Mouse (Mus musculus): ENCODE measurements around the gene Nanos3. TPM values are rescaled to one million over a fixed set of nuclear protein-coding genes. Genes with fewer than 3 reads are reported as not detected.

Gene Nanos3
- polyA plus RNA-seq, 1 experiment from 2014 or later = 3.0 TPM

- H3K27me3 ChIP-seq (ENCODE audit: low read depth, poor library complexity, severe bottlenecking) = no peaks in the 10 kb centered on the region
- WGBS = 93% methylated on average over 5 of the region's 5 CpGs
- DNase-seq (ENCODE audit: low spot score) = no peak
- H3K27ac ChIP-seq (replicated peaks) = no peak overlapping the region
- H3K4me1 ChIP-seq = 0 out of 2 replicates have a peak, but pooled peaks cover 6% of the 10 kb centered on the region
- H3K4me3 ChIP-seq = no peak overlapping the region
- H3K36me3 ChIP-seq = peaks cover 55% of the 10 kb centered on the region
- no peaks in the 10 kb centered on the region for H3K9me3 ChIP-seq (replicated peaks)
Measured at GRCm38 (mm10) chr8:84170096-84170495, 14.9 kb downstream of the Nanos3 start.

GRCm38 (mm10) chr8:84167696-84168095 is 17.3 kb downstream of the Nanos3 start:
- WGBS = 86% methylated on average over 2 of the region's 2 CpGs
- peaks cover 37% of the 10 kb centered on the region for H3K36me3 ChIP-seq
- no peaks in the 10 kb centered on the region for H3K27me3 ChIP-seq (ENCODE audit: low read depth, poor library complexity, severe bottlenecking)
- no peaks in the 10 kb centered on the region for H3K9me3 ChIP-seq (replicated peaks)
- DNase-seq (ENCODE audit: low spot score) = no peak
- H3K4me3 ChIP-seq = no peak overlapping the region
- H3K27ac ChIP-seq (replicated peaks) = no peak overlapping the region
- H3K4me1 ChIP-seq = 0 out of 2 replicates have a peak, but pooled peaks cover 6% of the 10 kb centered on the region

GRCm38 (mm10) chr8:84157620-84158019 is 27.4 kb downstream of the Nanos3 start:
- Histone ChIP-seq H3K36me3 (peaks cover 11% of the 10 kb centered on the region; the same call in 1 of the 2 replicates), H3K4me3 (no peak overlapping the region), H3K9me3 (replicated peaks) (no peaks in the 10 kb centered on the region), H3K4me1 (no peaks in the 10 kb centered on the region), H3K27me3 (ENCODE audit: low read depth, poor library complexity, severe bottlenecking) (no peaks in the 10 kb centered on the region), H3K27ac (replicated peaks) (no peak overlapping the region)
- 93% methylated on average over 4 of the region's 4 CpGs for WGBS
- no peak for DNase-seq (ENCODE audit: low spot score)

- Histone ChIP-seq H3K9me3 (replicated peaks) (no peaks in the 10 kb centered on the region), H3K27ac (replicated peaks) (no peak overlapping the region), H3K4me3 (no peak overlapping the region), H3K4me1 (peaks cover 28% of the 10 kb centered on the region), H3K36me3 (peaks cover 11% of the 10 kb centered on the region), H3K27me3 (ENCODE audit: low read depth, poor library complexity, severe bottlenecking) (peaks cover 8% of the 10 kb centered on the region; the same call in 1 of the 2 replicates)
- WGBS = 83% methylated on average over 3 of the region's 3 CpGs
- DNase-seq (ENCODE audit: low spot score) = no peak
Measured at GRCm38 (mm10) chr8:84149181-84149580, 35.8 kb downstream of the Nanos3 start.

DNA sequence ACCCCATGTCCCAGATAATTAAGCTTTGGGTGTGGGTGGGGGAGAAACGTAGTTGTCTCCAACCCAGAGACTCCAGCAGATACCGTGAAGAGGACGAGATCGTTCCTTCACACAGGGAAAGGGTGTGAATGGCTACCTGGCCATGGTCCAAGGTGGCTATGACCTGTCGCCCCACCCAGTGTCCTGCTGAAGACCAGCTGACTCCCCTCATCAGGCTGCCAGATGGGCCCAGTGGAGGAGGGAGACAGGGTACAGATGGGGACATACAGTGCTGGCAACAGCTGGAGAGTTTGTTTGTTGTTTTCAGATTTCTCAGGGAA is 36.5 kb downstream of the Nanos3 start:
- peak overlapping the region; percentile 88 for H3K27ac ChIP-seq (replicated peaks)
- WGBS = 97% methylated on average over 5 of the region's 5 CpGs

GRCm38 (mm10) chr8:84147769-84148530 is 37.1 kb downstream of the Nanos3 start, which contains the start of the genes Cc2d1a and 4930432K21Rik:
Gene Cc2d1a, minus strand, starts transcription at chr8:84147936.
Gene 4930432K21Rik, plus strand, starts transcription at chr8:84148025.
- 17% methylated on average over 49 of the region's 49 CpGs for WGBS
- DNase-seq (ENCODE audit: low spot score) = peak; percentile 91
- Histone ChIP-seq H3K36me3 (peaks cover 23% of the 10 kb centered on the region), H3K4me3 (peak within 1 kb of the TSS; percentile 80), H3K9me3 (replicated peaks) (no peaks in the 10 kb centered on the region), H3K27ac (replicated peaks) (peak within 1 kb of the TSS; percentile 88), H3K4me1 (peaks cover 28% of the 10 kb centered on the region), H3K27me3 (ENCODE audit: low read depth, poor library complexity, severe bottlenecking) (peaks cover 8% of the 10 kb centered on the region; the same call in 1 of the 2 replicates)

More for the DNA sequence above, 36.5 kb downstream of the Nanos3 start:
- H3K27me3 ChIP-seq (ENCODE audit: low read depth, poor library complexity, severe bottlenecking) = peaks cover 8% of the 10 kb centered on the region; the same call in 1 of the 2 replicates
- no peaks in the 10 kb centered on the region for H3K9me3 ChIP-seq (replicated peaks)
- H3K36me3 ChIP-seq = peaks cover 18% of the 10 kb centered on the region
- peaks cover 28% of the 10 kb centered on the region for H3K4me1 ChIP-seq
- no peak for DNase-seq (ENCODE audit: low spot score)
- peak overlapping the region; percentile 80 for H3K4me3 ChIP-seq

DNA sequence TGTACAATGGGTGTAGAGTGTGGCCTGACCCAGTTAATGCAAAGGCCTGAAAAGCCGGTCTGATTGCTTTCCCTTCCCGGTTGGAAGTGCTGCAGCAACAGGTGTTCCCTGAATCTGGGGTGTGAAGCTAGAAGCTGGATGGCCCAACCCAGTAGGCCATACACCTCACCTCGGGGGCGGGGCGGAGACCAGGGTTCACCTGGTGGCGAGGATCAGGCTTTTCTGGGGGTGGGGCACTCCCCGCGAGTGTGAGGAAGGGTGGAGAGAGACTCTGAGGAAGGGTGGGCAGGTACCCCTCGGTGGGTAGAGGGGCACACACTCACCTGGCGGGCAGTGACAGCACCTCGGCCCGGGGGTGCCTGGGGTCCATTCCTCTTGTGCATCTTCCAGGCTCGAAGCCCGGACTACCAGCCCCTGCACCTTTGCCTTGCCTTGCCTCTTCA is 37.7 kb downstream of the Nanos3 start:
- no peak for DNase-seq (ENCODE audit: low spot score)
- Histone ChIP-seq H3K4me1 (peaks cover 28% of the 10 kb centered on the region), H3K27ac (replicated peaks) (peak overlapping the region; percentile 88), H3K4me3 (peak overlapping the region; percentile 80), H3K27me3 (ENCODE audit: low read depth, poor library complexity, severe bottlenecking) (peaks cover 8% of the 10 kb centered on the region; the same call in 1 of the 2 replicates), H3K36me3 (peaks cover 29% of the 10 kb centered on the region), H3K9me3 (replicated peaks) (no peaks in the 10 kb centered on the region)
- WGBS = 8% methylated on average over 14 of the region's 14 CpGs

GRCm38 (mm10) chr8:84144636-84145245 is 40.3 kb downstream of the Nanos3 start:
- Histone ChIP-seq H3K9me3 (replicated peaks) (no peaks in the 10 kb centered on the region), H3K4me3 (no peak overlapping the region), H3K27ac (replicated peaks) (no peak overlapping the region), H3K27me3 (ENCODE audit: low read depth, poor library complexity, severe bottlenecking) (peaks cover 8% of the 10 kb centered on the region; the same call in 1 of the 2 replicates), H3K36me3 (peaks cover 54% of the 10 kb centered on the region), H3K4me1 (peaks cover 28% of the 10 kb centered on the region)
- 92% methylated on average over 8 of the region's 8 CpGs for WGBS
- DNase-seq (ENCODE audit: low spot score) = no peak

GRCm38 (mm10) chr8:84140838-84141237 is 44.2 kb downstream of the Nanos3 start:
- Histone ChIP-seq H3K27me3 (ENCODE audit: low read depth, poor library complexity, severe bottlenecking) (no peaks in the 10 kb centered on the region), H3K36me3 (peaks cover 91% of the 10 kb centered on the region), H3K4me3 (no peak overlapping the region), H3K27ac (replicated peaks) (no peak overlapping the region), H3K9me3 (replicated peaks) (no peaks in the 10 kb centered on the region), H3K4me1 (peaks cover under 1% of the 10 kb centered on the region; the same call in 1 of the 2 replicates)
- WGBS = 92% methylated on average over 4 of the region's 4 CpGs
- DNase-seq (ENCODE audit: low spot score) = no peak

DNA sequence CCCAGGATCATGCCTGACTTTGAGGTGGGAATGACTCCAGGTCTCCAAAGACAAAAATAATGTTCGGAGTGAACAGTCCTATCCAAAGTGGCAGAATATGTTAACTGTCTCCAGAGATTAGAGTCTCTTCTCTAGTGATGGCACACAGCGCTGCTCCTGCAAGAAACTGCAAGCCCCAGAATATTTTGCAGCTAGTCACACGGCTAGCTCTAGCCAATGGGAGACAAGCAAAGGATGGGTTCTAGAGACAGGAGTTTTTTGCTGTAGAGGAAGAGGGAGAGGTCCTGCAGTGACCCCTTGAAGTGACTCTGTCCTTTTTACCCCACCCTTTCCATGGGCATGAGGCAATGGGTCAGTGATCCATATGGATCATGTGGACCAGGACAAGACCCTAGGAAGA is 47.2 kb downstream of the Nanos3 start:
- no peak for DNase-seq (ENCODE audit: low spot score)
- Histone ChIP-seq H3K27me3 (ENCODE audit: low read depth, poor library complexity, severe bottlenecking) (no peaks in the 10 kb centered on the region), H3K4me3 (no peak overlapping the region), H3K27ac (replicated peaks) (no peak overlapping the region), H3K36me3 (peaks cover 99% of the 10 kb centered on the region), H3K4me1 (no peaks in the 10 kb centered on the region), H3K9me3 (replicated peaks) (no peaks in the 10 kb centered on the region)
- 89% methylated on average over 3 of the region's 3 CpGs for WGBS

DNA sequence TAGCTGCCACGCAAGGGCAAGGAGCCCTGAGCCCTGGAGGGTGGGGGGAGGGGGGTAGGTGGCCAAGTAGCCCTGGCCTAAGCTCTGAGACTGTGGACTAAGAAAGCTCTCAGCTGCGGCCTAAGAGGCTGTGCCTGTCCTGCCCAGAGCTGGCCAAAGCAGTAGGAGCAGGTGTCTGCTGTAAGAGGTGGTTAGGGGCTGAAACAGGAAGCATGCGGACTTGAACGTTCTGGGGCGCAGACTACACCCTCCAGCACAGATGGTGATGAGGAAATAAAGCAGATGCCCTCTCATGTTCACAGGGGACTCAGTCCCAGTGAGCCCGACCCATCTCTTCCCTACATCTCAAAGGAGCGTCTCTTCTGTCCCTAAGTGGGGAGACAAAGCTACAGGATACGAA is 52.8 kb downstream of the Nanos3 start:
- no peak overlapping the region for H3K27ac ChIP-seq (replicated peaks)
- peaks cover 12% of the 10 kb centered on the region for H3K4me1 ChIP-seq
- WGBS = 92% methylated on average over 8 of the region's 8 CpGs
- H3K36me3 ChIP-seq = peaks cover 59% of the 10 kb centered on the region
- H3K9me3 ChIP-seq (replicated peaks) = no peaks in the 10 kb centered on the region
- H3K4me3 ChIP-seq = no peak overlapping the region
- no peak for DNase-seq (ENCODE audit: low spot score)
- peaks cover 12% of the 10 kb centered on the region for H3K27me3 ChIP-seq (ENCODE audit: low read depth, poor library complexity, severe bottlenecking)

DNA sequence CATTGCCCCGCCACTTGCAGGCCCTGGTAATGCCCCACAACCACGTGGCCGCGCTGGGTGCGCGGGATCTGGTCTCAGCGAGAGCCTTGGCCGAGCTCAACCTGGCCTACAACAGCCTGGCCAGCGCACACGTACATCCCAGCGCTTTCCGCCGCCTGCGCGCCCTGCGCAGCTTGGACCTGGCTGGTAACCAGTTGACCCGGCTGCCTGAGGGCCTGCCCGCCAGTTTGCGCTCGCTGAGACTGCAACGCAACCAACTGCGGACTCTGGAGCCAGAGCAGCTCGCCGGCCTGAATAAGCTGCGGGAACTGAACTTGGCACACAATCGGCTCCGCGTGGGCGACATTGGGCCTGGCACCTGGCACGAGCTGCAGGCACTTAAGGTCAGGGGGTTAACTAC is 54.2 kb downstream of the Nanos3 start:
- no peaks in the 10 kb centered on the region for H3K9me3 ChIP-seq (replicated peaks)
- H3K27me3 ChIP-seq (ENCODE audit: low read depth, poor library complexity, severe bottlenecking) = peaks cover 12% of the 10 kb centered on the region
- WGBS = 47% methylated on average over 30 of the region's 30 CpGs
- no peak overlapping the region for H3K4me3 ChIP-seq
- no peak overlapping the region for H3K27ac ChIP-seq (replicated peaks)
- H3K4me1 ChIP-seq = peaks cover 14% of the 10 kb centered on the region
- H3K36me3 ChIP-seq = peaks cover 44% of the 10 kb centered on the region
- no peak for DNase-seq (ENCODE audit: low spot score)

DNA sequence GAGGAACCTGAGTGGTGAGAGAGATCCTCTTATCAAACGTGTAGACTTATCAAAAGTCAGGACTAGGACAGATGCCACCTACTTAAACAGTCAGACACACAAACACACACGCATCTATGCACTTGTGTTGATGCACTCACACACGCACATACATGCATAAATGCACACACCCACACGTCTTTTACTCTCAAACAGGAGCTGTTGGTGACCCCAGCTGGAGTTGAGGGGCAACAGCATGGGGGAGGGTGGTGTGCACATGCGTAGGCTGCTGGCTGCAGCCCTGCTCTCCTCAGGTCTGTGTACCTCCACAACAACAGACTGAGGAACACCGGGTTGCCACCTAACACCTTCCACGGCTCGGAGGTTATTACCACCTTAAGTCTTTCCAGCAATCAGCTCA is 56.7 kb downstream of the Nanos3 start:
- WGBS = 71% methylated on average over 8 of the region's 8 CpGs
- Histone ChIP-seq H3K27ac (replicated peaks) (no peak overlapping the region), H3K27me3 (ENCODE audit: low read depth, poor library complexity, severe bottlenecking) (peaks cover 12% of the 10 kb centered on the region), H3K36me3 (peaks cover 19% of the 10 kb centered on the region), H3K4me1 (peaks cover 14% of the 10 kb centered on the region), H3K9me3 (replicated peaks) (no peaks in the 10 kb centered on the region), H3K4me3 (no peak overlapping the region)
- DNase-seq (ENCODE audit: low spot score) = no peak

Data from midbrain, embryonic 10.5 days (tissue).